Mouse (Mus musculus) bone marrow macrophage, adult 2 months (primary cell): ENCODE measurements at regions not wholly inside any gene's neighbourhood (a gene's known extent, or its start where the extent isn't known, plus 50 kb on each side); places are given as distances from the start of the nearest gene placed in this dataset.

Experiments
- CTCF ChIP-seq: IDR thresholded peaks from 2 replicates; pipeline ENCODE4 v1.5.1; 2012; ENCODE audit warnings: low read depth, mild to moderate bottlenecking, low read length, moderate library complexity
- POLR2A ChIP-seq: IDR thresholded peaks from 2 replicates; pipeline ENCODE4 v1.6.1; 2012; ENCODE audit warnings: mild to moderate bottlenecking, low read depth, low read length, borderline replicate concordance

GRCm38 (mm10) chr14:24985806-24986359, 473.1 kb upstream of the Zmiz1 start:
- TF ChIP-seq POLR2A (no peak), CTCF (no peak)
